Mouse (Mus musculus) C2C12 (cell line): ENCODE results near the gene Phf20.

Experiments used
- CEBPB ChIP-seq: IDR thresholded peaks from one replicate; pipeline ENCODE4 v1.6.1; 2011; ENCODE audit warnings: low read depth, mild to moderate bottlenecking, control low read depth, moderate library complexity
- CTCF ChIP-seq: IDR thresholded peaks from one replicate; pipeline ENCODE4 v1.5.1; 2011; ENCODE audit not compliant: control insufficient read depth, insufficient read depth, insufficient read length

GRCm38 (mm10) chr2:156344775-156345532 is 148.7 kb downstream of the Phf20 start:
- TF ChIP-seq CEBPB (no peak), CTCF (peak; percentile 19)
